Mouse (Mus musculus) duodenum, adult 2 months (tissue): ENCODE data around the gene Lmna. TPM values are rescaled to one million over a fixed set of nuclear protein-coding genes. Genes with fewer than 3 reads are reported as not detected.

Source experiments
- polyA plus RNA-seq: library from polyadenylated mRNA; depleted of rRNA; stranded (reverse); fragments of >200 nt; gene quantifications from 2 replicates; pipeline ENCODE4 v1.2.3, GENCODE M21; 2012; ENCODE audit warnings: low replicate concordance; rRNA removed

Gene Lmna
- polyA plus RNA-seq, result 124 and 179 TPM in 2 replicates

DNA sequence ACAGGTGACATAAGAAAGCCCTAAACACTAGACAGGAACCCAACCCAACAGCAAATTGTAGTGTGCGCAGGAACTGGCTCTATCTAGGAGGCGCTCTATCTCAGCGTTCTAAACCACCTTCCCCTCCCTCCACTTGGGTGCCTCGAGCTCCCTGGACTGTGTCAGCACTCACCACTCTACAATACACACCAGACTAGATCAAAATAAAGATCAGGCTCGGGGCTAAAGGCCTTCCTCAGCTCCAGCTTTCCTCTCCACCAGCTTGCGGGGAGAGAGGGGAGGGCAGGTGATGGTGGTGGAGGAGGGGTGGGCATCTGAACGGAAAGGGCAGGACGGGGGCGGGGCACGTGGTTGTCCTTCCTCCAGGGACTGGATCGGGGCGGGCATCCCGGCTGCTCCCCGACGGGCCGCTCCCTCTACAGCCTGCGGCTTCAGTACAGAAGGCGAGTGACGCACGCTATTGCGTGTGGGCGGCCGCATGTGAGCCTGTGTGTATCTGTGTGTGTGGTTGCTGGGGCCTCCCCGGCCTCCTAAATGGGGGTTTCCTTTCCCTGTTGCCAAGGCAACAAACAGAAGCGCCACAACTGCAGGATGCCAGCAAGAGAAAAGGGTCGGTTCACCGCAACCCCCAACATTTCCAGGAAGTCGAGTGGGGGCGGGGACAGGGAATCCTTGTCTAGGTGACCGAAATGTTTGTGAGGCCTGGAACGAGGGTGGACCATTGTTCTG is at the start of gene Lmna:
TSS of gene Lmna (minus strand) at position 265 of the 729 bp plus-strand sequence.

DNA sequence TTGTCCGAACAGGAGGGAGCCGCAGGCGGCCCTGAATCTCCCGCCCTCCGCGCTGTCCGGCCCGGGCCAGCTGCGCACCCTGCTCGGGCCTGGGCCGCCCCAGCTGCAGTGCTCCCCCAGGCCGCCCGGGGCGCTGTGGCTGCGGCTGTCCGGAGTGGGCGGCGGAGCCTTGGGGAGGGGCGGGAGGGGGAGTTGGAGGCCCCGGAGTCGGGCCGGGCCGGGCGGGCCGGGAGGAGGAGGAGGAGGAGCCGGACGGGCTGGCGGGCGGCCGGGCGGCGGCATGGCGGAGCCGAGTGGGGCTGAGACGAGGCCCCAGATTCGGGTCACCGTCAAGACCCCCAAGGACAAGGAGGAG is 43.7 kb upstream of the Lmna start, which contains the start of gene Ubqln4:
TSS of gene Ubqln4 (plus strand) at position 234 of the 355 bp plus-strand sequence.

DNA sequence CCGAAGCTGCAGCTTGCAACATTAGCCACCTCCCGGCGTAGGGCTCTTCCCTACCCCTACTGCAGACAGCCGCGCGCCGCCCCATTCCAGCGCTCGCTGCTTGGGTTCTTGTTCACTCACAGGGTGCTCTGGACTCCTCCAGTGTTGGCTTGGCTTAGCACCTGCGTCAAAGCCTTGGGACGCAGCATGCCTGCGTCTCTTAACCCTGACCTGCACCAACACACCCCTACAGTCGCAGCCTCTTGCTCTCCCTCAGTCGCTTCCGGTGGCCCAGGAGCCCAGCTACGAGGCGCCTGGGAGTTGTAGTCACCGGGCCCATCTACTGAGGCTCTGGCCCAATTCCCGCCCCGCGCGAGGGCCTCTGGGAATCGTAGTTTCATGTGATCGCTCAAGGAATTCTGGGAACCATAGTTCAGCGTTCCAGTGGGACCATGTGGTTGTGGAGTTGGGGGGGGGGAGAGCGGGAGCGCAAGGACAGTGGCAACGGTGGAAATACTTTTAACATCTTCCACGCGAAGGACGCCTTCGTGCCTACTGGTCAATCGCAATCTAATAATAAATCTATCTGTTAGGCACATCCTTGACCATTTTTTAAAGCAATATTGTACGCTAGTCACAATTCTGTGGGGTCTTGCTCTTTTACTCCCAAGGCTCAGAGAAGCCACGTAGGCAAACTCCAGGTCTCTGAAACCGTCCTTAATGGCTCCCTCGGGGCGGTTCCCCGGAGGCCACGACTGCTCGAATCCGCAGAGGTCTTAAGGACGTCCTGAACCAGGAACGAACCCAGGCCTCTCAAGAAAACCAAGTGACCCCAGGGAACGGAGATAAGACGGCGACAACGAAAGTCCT is 43.1 kb upstream of the Lmna start, which contains the start of gene Lamtor2:
TSS of gene Lamtor2 (minus strand) at position 399 of the 849 bp plus-strand sequence.

DNA sequence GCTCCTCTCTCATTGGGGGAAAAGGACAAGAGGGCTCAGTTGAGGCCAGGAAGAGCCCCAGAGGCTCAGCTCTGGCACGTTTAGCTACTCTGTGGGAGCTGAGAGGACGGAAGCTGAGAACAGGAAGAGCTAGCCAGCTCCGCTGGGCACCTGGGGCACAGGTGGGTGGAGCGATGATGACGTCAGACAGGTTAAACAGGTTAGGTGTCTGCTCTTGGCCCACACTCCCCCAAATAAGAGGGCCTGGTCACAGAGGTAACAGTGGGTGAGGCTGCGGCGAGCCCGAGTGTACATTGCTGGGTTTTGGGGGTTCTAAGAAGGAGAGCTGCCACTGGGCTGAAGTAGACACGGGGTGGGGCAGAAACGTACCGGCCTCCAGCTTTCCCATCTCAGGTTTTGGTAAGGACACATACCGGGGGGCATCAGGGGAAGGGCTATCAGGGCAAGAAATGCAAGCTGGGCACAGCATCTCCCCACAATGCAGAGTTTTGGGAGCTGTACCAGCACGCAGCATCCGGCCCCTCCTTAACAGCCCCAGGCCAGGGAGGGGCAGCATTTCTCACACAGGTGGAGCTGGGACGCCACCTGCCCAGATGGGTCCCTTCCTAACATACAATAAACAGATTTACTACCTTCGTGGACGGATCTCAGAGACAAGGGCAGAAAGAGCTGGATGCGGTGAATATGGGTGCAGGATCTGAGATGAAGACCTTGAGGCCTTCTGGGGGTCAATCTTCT is 38.6 kb upstream of the Lmna start, which contains the start of gene Rab25:
TSS of gene Rab25 (minus strand) at position 121 of the 738 bp plus-strand sequence.

DNA sequence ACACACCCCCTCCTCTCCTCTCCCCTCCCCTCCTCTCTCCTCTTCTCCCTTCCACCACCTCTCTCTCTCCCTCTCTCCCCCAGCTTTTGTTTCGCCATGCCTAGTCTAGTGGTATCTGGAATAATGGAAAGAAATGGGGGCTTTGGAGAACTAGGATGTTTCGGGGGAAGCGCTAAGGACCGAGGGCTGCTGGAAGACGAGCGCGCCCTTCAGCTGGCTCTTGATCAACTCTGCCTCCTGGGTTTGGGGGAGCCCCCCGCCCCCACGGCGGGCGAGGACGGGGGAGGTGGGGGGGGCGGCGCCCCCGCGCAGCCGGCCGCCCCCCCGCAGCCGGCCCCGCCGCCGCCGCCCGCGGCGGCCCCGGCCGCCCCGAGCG is 22.5 kb upstream of the Lmna start, which contains the start of gene Mex3a:
TSS of gene Mex3a (plus strand) at position 97 of the 376 bp plus-strand sequence.

DNA sequence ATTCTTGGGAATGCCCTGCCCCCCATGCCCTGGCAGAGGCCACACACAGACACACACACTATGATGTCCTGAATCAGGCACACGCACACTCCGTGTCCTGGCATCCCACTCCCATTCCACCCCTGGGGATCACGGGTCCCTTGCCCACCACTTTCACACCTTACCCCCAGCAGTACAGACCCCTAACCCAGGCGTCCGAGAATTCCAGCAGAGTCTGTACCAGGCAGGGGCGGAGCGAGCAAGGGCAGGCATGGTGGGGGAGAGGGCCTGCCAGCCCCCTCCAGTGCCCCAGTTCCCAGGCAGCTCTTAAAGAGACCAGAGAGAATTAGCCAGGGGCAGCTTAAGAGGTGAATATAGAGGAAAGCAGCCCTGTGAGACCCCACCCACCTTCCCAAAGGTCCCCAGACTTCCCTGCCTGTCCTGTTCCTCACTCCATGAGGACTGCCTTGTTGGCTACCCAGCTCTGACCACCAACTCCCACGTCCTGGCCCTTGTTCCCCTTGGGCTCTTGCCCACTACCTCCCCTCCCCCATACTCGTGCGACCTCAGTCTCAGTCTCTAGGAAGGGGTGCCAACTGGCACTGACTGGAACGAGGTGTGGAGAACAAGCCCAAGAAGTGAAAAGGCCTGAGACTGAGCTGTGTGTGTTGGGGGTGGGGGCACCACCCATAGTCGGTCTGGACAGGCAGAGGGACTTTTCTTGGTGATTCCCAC is 48.6 kb downstream of the Lmna start, which contains the start of gene Sema4a:
TSS of gene Sema4a (minus strand) at position 200 of the 714 bp plus-strand sequence.

Other genes with a start within 250 kb of the Lmna start
- gene Gm38392, start 222.7 kb downstream of the Lmna start, polyA plus RNA-seq, result not detected in 2 replicates
- gene Tsacc, start 213.0 kb downstream of the Lmna start, polyA plus RNA-seq, result 0.83 and 1.6 TPM in 2 replicates
- 51.1 and 53.1 TPM in 2 replicates for gene Cct3, start 212.8 kb downstream of the Lmna start, polyA plus RNA-seq
- 130 and 216 TPM in 2 replicates for gene Glmp, start 184.9 kb downstream of the Lmna start, polyA plus RNA-seq
- 42.5 and 51.7 TPM in 2 replicates for gene Tmem79, start 173.8 kb downstream of the Lmna start, polyA plus RNA-seq
- gene Smg5, start 173.7 kb downstream of the Lmna start, polyA plus RNA-seq, result 49.4 and 79.7 TPM in 2 replicates
- 3.5 and 4.6 TPM in 2 replicates for gene Paqr6, start 145.4 kb downstream of the Lmna start, polyA plus RNA-seq
- gene Bglap3, start 137.2 kb downstream of the Lmna start, polyA plus RNA-seq, result 3.7 and 5.3 TPM in 2 replicates
- gene Bglap2, start 131.3 kb downstream of the Lmna start, polyA plus RNA-seq, result 0.92 TPM in 1 of 2 replicates, not detected in the other
- 2.2 and 3.3 TPM in 2 replicates for gene Bglap, start 125.5 kb downstream of the Lmna start, polyA plus RNA-seq
- gene Pmf1, start 99.6 kb downstream of the Lmna start, polyA plus RNA-seq, result 95.3 and 128 TPM in 2 replicates
- gene Slc25a44, start 84.8 kb downstream of the Lmna start, polyA plus RNA-seq, result 19.7 and 31.1 TPM in 2 replicates
- 187 and 317 TPM in 2 replicates for gene Sema4a, start 48.8 kb downstream of the Lmna start, polyA plus RNA-seq
- gene Mex3a, start 22.4 kb upstream of the Lmna start, polyA plus RNA-seq, result 0.24 and 0.51 TPM in 2 replicates
- 189 and 203 TPM in 2 replicates for gene Rab25, start 38.3 kb upstream of the Lmna start, polyA plus RNA-seq
- gene Lamtor2, start 43.1 kb upstream of the Lmna start, polyA plus RNA-seq, result 163 and 174 TPM in 2 replicates
- gene Ubqln4, start 43.8 kb upstream of the Lmna start, polyA plus RNA-seq, result 35.6 and 53.0 TPM in 2 replicates
- 198 and 233 TPM in 2 replicates for gene Ssr2, start 65.9 kb upstream of the Lmna start, polyA plus RNA-seq
- gene Arhgef2, start 96.0 kb upstream of the Lmna start, polyA plus RNA-seq, result 67.3 and 80.5 TPM in 2 replicates
- not detected in 2 replicates for gene Rxfp4, start 143.2 kb upstream of the Lmna start, polyA plus RNA-seq
- 20.1 and 49.6 TPM in 2 replicates for gene Khdc4, start 175.8 kb upstream of the Lmna start, polyA plus RNA-seq
- 16.2 and 21.1 TPM in 2 replicates for gene Rit1, start 206.9 kb upstream of the Lmna start, polyA plus RNA-seq